Mouse (Mus musculus): ENCODE results near the gene Vars.
"Not testable (repeated sequence)": the region's sequence is repeated elsewhere in the genome, so short reads cannot be mapped to it uniquely, and the experiment has no call there.

The Vars gene

GRCm38 (mm10) chr17:35000717-35001451, at the start of gene Vars:
Gene Vars, plus strand, starts transcription at chr17:35000987.
- peak; percentile 77 for DNase-seq (ENCODE audit: low spot score)

- peak; percentile 41 for DNase-seq (ENCODE audit: low spot score)
Measured at GRCm38 (mm10) chr17:34951636-34952377, 49.0 kb upstream of the Vars start.

GRCm38 (mm10) chr17:34952378-34953040, 48.3 kb upstream of the Vars start:
- DNase-seq (ENCODE audit: low spot score): peak; percentile 79

- DNase-seq (ENCODE audit: low spot score): no peak
Measured at GRCm38 (mm10) chr17:34953258-34953657, 47.5 kb upstream of the Vars start.

GRCm38 (mm10) chr17:34953904-34954303, 46.9 kb upstream of the Vars start:
- no peak for DNase-seq (ENCODE audit: low spot score)

- DNase-seq (ENCODE audit: low spot score): no peak
Measured at GRCm38 (mm10) chr17:34954831-34955230, 46.0 kb upstream of the Vars start.

GRCm38 (mm10) chr17:34955884-34956283, 44.9 kb upstream of the Vars start:
- no peak for DNase-seq (ENCODE audit: low spot score)

- no peak for DNase-seq (ENCODE audit: low spot score)
Measured at GRCm38 (mm10) chr17:34956340-34956739, 44.4 kb upstream of the Vars start.

- DNase-seq (ENCODE audit: low spot score): not testable (repeated sequence)
Measured at GRCm38 (mm10) chr17:34957291-34957690, 43.5 kb upstream of the Vars start.

- not testable (repeated sequence) for DNase-seq (ENCODE audit: low spot score)
Measured at GRCm38 (mm10) chr17:34957966-34958365, 42.8 kb upstream of the Vars start.

- not testable (repeated sequence) for DNase-seq (ENCODE audit: low spot score)
Measured at GRCm38 (mm10) chr17:34958734-34959129, 42.1 kb upstream of the Vars start.

- peak; percentile 78 for DNase-seq (ENCODE audit: low spot score)
Measured at GRCm38 (mm10) chr17:34959130-34959778, 41.5 kb upstream of the Vars start, which contains the start of gene Hspa1b. Gene Hspa1b, minus strand, starts transcription at chr17:34959238.

- DNase-seq (ENCODE audit: low spot score): no peak
Measured at GRCm38 (mm10) chr17:34959881-34960515, 40.8 kb upstream of the Vars start.

- no peak for DNase-seq (ENCODE audit: low spot score)
Measured at GRCm38 (mm10) chr17:34960702-34961493, 39.9 kb upstream of the Vars start.

GRCm38 (mm10) chr17:34962125-34962524, 38.7 kb upstream of the Vars start:
- DNase-seq (ENCODE audit: low spot score): no peak

GRCm38 (mm10) chr17:34962841-34963240, 37.9 kb upstream of the Vars start:
- no peak for DNase-seq (ENCODE audit: low spot score)

- DNase-seq (ENCODE audit: low spot score): no peak
Measured at GRCm38 (mm10) chr17:34964640-34965049, 36.1 kb upstream of the Vars start.

- DNase-seq (ENCODE audit: low spot score): no peak
Measured at GRCm38 (mm10) chr17:34965627-34966026, 35.2 kb upstream of the Vars start.

GRCm38 (mm10) chr17:34969822-34970221, 31.0 kb upstream of the Vars start, which contains the start of gene Gm20481:
Gene Gm20481, plus strand, starts transcription at chr17:34969912.
- not testable (repeated sequence) for DNase-seq (ENCODE audit: low spot score)

- DNase-seq (ENCODE audit: low spot score): not testable (repeated sequence)
Measured at GRCm38 (mm10) chr17:34970850-34971249, 29.9 kb upstream of the Vars start.

- not testable (repeated sequence) for DNase-seq (ENCODE audit: low spot score)
Measured at GRCm38 (mm10) chr17:34971694-34972068, 29.1 kb upstream of the Vars start.

Data from layer of hippocampus, adult 11-12 months (tissue).